Mouse (Mus musculus) liver, postnatal 0 days (tissue): Measurements from ENCODE around the gene Fem1a.

ENCODE experiments used
- CTCF ChIP-seq: sonication (generic); IDR thresholded peaks from 2 replicates; pipeline ENCODE4 v1.5.1; 2016; ENCODE audit warnings: antibody characterized with exemption, low read depth
- EP300 ChIP-seq: IDR thresholded peaks from 2 replicates; pipeline ENCODE4 v1.6.1; 2016; ENCODE audit warnings: antibody characterized with exemption, low read depth, mild to moderate bottlenecking

DNA sequence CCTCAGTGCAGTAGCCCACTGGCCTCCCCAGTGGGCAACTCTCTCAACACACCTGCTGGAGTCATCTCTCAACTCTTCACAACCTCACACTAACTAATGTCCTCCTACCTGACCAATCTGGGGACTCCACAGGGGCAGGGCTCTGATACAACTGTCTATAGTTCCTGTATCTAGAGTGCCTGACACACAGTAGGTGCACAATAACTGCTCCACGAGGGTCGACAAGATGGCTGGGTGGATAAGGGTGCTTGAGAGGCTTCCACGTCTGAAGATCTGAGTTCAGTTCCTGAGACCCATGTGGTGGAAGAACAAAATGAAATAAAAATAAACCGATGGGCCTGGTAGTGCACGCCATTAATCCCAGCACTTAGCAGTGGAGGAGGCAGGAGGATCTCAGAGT is 17.4 kb downstream of the Fem1a start:
- no peak for TF ChIP-seq CTCF
- no peak for TF ChIP-seq EP300
